Mouse (Mus musculus) macrophage (primary cell): ENCODE results near the gene Arpc1b. TPM values are rescaled to one million over a fixed set of nuclear protein-coding genes. Genes with fewer than 3 reads are reported as not detected.
"Not testable (repeated sequence)": the region's sequence is repeated elsewhere in the genome, so short reads cannot be mapped to it uniquely, and the experiment has no call there.

ENCODE experiments used
- H3K27ac ChIP-seq: fragments of 350-480 bp; formaldehyde crosslinking; 2 replicates; pipeline ENCODE4 v1.9.0; 2021
- H3K36me3 ChIP-seq: fragments of 350-480 bp; formaldehyde crosslinking; 2 replicates; pipeline ENCODE4 v1.9.0; 2021; ENCODE audit errors: inconsistent target
- H3K4me3 ChIP-seq: fragments of 350-480 bp; formaldehyde crosslinking; 2 replicates; pipeline ENCODE4 v1.9.0; 2021; ENCODE audit errors: inconsistent target
- H3K79me2 ChIP-seq: fragments of 350-480 bp; formaldehyde crosslinking; 2 replicates; pipeline ENCODE4 v1.9.0; 2021; ENCODE audit errors: inconsistent target
- WGBS: methylation state at CpG from one replicate; pipeline ENCODE4 v1.1.7; 2026; ENCODE audit warnings: inconsistent platforms; ENCODE audit not compliant: missing documents; 5-methylcytosine and 5-hydroxymethylcytosine counted together
- polyA plus RNA-seq: library from polyadenylated mRNA; stranded (reverse); fragments of 250-400 nt; gene quantifications from 3 replicates; pipeline ENCODE4 v1.2.4, GENCODE M21; 2018; ENCODE audit warnings: inconsistent platforms
- total RNA-seq, 78 experiments: library from RNA; depleted of rRNA; stranded (reverse); fragments of 250-400 nt; gene quantifications; 1 replicate in 9 of 78; 2 replicates in 24 of 78; 3 replicates in 43 of 78; 4 replicates in 2 of 78; pipeline ENCODE4 v1.2.4; 2018; ENCODE audit warnings: inconsistent platforms in 56 of 78

Gene Arpc1b
- 100 to 1,000 TPM; 343 to 668 (median 545) TPM for total RNA-seq (2018; cell fraction: chromatin; rRNA removed)
- 100 to 1,000 TPM; 519 to 764 (median 670) TPM for total RNA-seq (2018; cell fraction: cytosol; rRNA removed)
- total RNA-seq (2018; cell fraction: nucleus; rRNA removed): 100 to 1,000 TPM; 379 to 691 (median 534) TPM
- polyA plus RNA-seq: 401 to 795 TPM (median 759 TPM) in 3 replicates

DNA sequence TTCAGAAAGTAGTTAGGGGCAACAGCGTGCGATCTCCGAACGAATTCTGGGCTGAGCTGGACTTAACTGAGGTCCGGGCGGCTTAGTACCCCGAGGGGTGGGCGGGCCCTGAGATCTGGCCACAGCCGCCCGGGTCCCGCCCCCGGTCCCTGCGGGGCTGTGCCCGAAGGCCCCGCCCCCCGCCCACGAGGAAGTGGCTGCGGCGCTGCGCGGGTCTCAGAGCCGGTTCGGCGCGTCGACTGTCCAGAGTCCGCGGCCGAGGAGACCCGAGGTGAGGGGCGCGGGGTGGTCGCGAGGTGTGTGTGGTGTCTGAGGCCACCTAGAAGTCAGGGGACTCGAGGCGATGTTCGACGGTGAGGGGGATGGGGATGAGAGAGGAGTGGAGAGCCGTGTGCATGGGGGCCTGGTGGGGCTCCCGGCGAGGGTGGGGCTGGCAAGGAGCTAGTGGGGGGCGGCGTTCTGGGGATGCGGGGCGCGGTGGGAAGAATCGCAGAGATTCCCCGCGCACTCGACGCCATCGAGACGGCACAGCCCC, at the start of gene Arpc1b:
TSS of gene Arpc1b (plus strand) at position 145 of the 535 bp plus-strand sequence.
- Histone ChIP-seq H3K27ac (peak within 1 kb of the TSS; percentile 99), H3K36me3 (peaks cover 33% of the 10 kb centered on the region), H3K4me3 (peak within 1 kb of the TSS; percentile 84), H3K79me2 (peaks cover 47% of the 10 kb centered on the region)
- under 1% methylated on average over 42 of the region's 53 CpGs for WGBS

GRCm38 (mm10) chr5:145064765-145065340, 49.2 kb upstream of the Arpc1b start:
- Histone ChIP-seq H3K36me3 (no peaks in the 10 kb centered on the region), H3K4me3 (no peak overlapping the region), H3K79me2 (no peaks in the 10 kb centered on the region), H3K27ac (no peak overlapping the region)
- WGBS: 91% methylated on average over 1 of the region's 1 CpGs

DNA sequence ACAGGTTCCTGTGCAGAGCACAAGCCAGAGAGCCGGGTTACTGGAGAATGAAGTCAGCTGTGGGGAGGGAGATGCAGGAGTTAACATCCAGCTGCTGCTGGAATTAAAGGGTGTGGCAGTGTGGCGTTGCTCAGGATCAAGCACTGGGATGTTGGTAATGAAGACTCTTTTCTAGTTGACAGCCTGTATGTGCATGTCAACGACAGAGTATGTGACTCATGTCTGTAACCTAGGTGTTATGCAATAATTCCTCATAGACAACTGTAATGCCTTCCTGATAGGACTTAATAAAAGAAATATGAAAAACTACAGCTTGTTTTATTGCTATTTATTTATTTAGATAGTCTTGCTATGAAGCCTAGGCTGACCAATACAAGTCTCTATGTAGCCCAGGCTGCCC, 45.2 kb upstream of the Arpc1b start:
- Histone ChIP-seq H3K36me3 (no peaks in the 10 kb centered on the region), H3K27ac (no peak overlapping the region), H3K79me2 (no peaks in the 10 kb centered on the region), H3K4me3 (no peak overlapping the region)
- WGBS: 50% methylated on average over 3 of the region's 3 CpGs

GRCm38 (mm10) chr5:145069707-145070106, 44.3 kb upstream of the Arpc1b start:
- Histone ChIP-seq H3K79me2 (no peaks in the 10 kb centered on the region), H3K36me3 (no peaks in the 10 kb centered on the region), H3K4me3 (no peak overlapping the region), H3K27ac (no peak overlapping the region)
- 2% methylated on average over 5 of the region's 5 CpGs for WGBS

DNA sequence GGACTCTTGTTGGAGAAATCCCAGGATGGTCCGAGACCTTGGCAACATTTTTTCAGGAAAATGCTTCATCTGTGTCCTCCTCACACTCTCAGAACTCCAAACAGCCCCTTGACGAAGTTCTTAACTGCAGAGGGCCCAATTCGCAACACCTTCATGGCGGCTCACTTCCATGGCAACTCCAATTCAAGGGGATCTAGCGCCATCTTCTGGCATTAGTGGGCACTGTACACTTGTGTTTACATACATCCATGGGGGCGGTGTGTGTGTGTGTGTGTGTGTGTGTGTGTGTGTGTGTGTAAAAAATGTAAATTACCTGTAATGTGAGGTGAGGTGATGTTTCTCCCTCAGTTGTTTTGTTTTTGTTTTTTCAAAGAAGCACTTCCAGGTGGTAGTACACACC, 42.7 kb upstream of the Arpc1b start:
- no peak overlapping the region for H3K27ac ChIP-seq
- H3K4me3 ChIP-seq: no peak overlapping the region
- no peaks in the 10 kb centered on the region for H3K36me3 ChIP-seq
- WGBS: 70% methylated on average over 6 of the region's 6 CpGs
- H3K79me2 ChIP-seq: no peaks in the 10 kb centered on the region

- 37% methylated on average over 3 of the region's 3 CpGs for WGBS
- no peaks in the 10 kb centered on the region for H3K79me2 ChIP-seq
- no peak overlapping the region for H3K4me3 ChIP-seq
- no peak overlapping the region for H3K27ac ChIP-seq
- H3K36me3 ChIP-seq: no peaks in the 10 kb centered on the region
Observed at GRCm38 (mm10) chr5:145075081-145075480, 38.9 kb upstream of the Arpc1b start.

GRCm38 (mm10) chr5:145081866-145082613, 32.0 kb upstream of the Arpc1b start:
- Histone ChIP-seq H3K27ac (no peak overlapping the region), H3K79me2 (peaks cover 34% of the 10 kb centered on the region), H3K36me3 (no peaks in the 10 kb centered on the region), H3K4me3 (no peak overlapping the region)
- WGBS: 90% methylated on average over 10 of the region's 10 CpGs

DNA sequence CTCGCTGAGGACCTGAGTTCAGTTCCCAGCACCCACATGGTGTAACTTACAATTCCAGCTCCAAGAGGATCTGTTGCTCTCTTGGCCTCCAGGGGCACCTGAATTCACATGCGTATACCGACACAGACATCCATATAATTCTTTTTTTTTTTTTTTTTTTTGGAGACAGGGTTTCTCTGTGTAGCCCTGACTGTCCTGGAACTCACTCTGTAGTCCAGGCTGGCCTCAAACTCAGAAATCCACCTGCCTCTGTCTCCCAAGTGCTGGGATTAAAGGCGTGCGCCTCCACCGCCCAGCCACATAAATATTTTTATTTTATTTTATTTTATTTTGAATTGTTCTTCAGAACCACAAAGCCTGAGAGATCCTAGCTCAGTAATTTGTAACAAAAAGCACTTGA, 30.8 kb upstream of the Arpc1b start:
- Histone ChIP-seq H3K4me3 (peak overlapping the region; percentile 91; the same call in 1 of the 2 replicates), H3K79me2 (peaks cover 45% of the 10 kb centered on the region)
- whole genome bisulfite sequencing: 46% methylated on average over 6 of the region's 6 CpGs
- not testable (repeated sequence) for H3K36me3 ChIP-seq, H3K27ac ChIP-seq

GRCm38 (mm10) chr5:145083632-145084451, 30.2 kb upstream of the Arpc1b start, which contains the start of the genes Arpc1a and Kpna7:
Arpc1a (plus strand) TSS chr5:145083830.
Kpna7 (minus strand) TSS chr5:145084030.
- no peaks in the 10 kb centered on the region for H3K36me3 ChIP-seq
- peaks cover 52% of the 10 kb centered on the region for H3K79me2 ChIP-seq
- 1% methylated on average over 52 of the region's 54 CpGs for WGBS
- peak within 1 kb of the TSS; percentile 58 for H3K27ac ChIP-seq
- H3K4me3 ChIP-seq: peak within 1 kb of the TSS; percentile 91

DNA sequence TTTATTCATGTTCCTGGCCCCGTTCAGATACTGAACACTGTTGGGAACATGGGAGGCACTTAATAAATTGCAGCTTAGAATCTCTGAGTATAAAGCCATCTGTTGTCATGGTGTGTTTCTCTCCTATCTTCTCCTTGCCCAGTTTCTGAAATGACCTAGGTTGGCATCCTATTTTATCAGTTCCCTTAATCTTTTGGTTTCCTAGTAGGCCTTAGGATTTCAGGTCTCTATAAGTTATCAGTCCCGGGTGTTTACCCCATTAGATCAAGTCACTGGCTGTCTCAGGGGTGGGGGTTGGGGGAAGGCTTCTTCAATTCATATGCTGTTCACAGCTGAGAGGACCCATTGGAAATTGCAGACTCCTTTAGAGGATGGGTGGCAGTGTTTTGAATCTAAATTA, 29.2 kb upstream of the Arpc1b start:
- H3K4me3 ChIP-seq: peak overlapping the region; percentile 91
- H3K27ac ChIP-seq: no peak overlapping the region
- no peaks in the 10 kb centered on the region for H3K36me3 ChIP-seq
- H3K79me2 ChIP-seq: peaks cover 62% of the 10 kb centered on the region
- 71% methylated on average over 2 of the region's 2 CpGs for WGBS

- 94% methylated on average over 2 of the region's 2 CpGs for WGBS
Observed at GRCm38 (mm10) chr5:145088186-145088585, 25.8 kb upstream of the Arpc1b start.

GRCm38 (mm10) chr5:145089878-145090277, 24.1 kb upstream of the Arpc1b start:
- Histone ChIP-seq H3K4me3 (no peak overlapping the region), H3K27ac (no peak overlapping the region), H3K36me3 (peaks cover 28% of the 10 kb centered on the region), H3K79me2 (peaks cover 67% of the 10 kb centered on the region)
- WGBS: 71% methylated on average over 3 of the region's 3 CpGs

More at GRCm38 (mm10) chr5:145088186-145088585, 25.8 kb upstream of the Arpc1b start:
- Histone ChIP-seq H3K27ac (no peak overlapping the region), H3K36me3 (peaks cover 16% of the 10 kb centered on the region), H3K4me3 (no peak overlapping the region), H3K79me2 (peaks cover 79% of the 10 kb centered on the region)

DNA sequence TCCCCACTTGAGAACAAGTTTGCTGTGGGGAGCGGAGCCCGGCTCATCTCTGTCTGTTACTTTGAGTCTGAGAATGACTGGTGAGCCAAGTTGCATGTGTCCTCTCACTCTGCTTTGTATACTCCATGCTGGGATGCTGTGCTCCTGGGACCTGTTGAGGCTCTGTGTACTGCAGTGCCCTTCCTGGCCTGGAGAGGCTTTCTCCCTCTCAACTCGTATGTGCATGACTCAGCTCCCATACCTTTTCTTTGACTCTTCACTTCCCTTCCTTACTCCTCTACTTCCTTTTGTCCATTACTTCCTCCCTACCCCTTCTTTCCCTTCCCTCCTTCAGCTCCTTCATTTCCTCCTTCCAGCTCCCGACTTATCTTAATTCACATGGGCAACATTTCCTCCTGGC, 17.8 kb upstream of the Arpc1b start:
- WGBS: 81% methylated on average over 4 of the region's 4 CpGs
- no peak overlapping the region for H3K4me3 ChIP-seq
- peaks cover 4% of the 10 kb centered on the region for H3K79me2 ChIP-seq
- no peak overlapping the region for H3K27ac ChIP-seq
- peaks cover 67% of the 10 kb centered on the region for H3K36me3 ChIP-seq

GRCm38 (mm10) chr5:145098340-145098821, 15.6 kb upstream of the Arpc1b start:
- no peak overlapping the region for H3K4me3 ChIP-seq
- 72% methylated on average over 10 of the region's 10 CpGs for WGBS
- H3K79me2 ChIP-seq: no peaks in the 10 kb centered on the region
- no peak overlapping the region for H3K27ac ChIP-seq
- H3K36me3 ChIP-seq: peaks cover 58% of the 10 kb centered on the region
